Mouse (Mus musculus): ENCODE data around the gene Gli1. TPM values are rescaled to one million over a fixed set of nuclear protein-coding genes. Genes with fewer than 3 reads are reported as not detected.
A peak's percentile ranks its signal among the peaks of the same experiment; 100 is the strongest.

The Gli1 gene
- polyA plus RNA-seq, 1 experiment = 1.7 TPM

DNA sequence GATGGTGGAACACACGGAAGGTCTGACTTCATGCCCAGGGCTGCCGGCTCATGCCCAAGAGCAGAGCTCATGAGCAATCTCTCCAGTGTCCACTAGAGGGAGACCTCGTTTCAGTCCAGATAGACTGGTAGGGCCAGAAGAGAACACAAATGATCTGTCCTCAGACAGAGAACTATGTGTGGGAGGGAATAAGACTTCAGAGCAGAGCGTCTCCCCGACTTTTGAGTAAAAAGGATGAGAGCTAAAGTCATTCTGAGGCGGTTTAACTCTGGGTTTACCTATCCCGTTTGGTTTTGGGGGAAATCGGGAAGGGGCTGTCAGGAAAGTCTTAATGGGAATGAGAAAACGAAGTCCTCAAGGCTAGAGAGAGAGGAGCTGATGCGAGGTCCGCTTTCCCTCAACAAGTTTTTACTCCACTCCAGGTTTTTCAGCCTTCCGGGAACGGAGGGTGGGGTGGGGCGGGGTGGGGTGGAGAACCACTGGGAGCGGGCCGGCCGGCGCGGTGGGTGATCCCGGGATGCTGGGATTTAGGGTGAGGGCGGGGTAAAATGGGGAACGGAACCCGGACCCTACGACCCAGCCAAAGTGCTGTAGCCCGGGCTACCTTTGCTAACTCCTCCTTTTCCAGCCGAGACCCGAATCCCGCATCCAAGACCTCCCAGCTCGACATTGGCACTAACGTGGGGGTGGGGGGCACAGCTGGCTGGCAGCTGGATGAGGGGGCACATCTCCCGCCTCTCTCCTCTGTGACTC lies 2.7 kb downstream of the Gli1 start:
- TF ChIP-seq POLR2A (IDR thresholded peaks at IDR 0.05; ENCODE audit: low read depth, low read length) (no peak), CTCF (conservative IDR thresholded peaks at IDR 0.05; ENCODE audit: insufficient read depth, insufficient read length, low read depth, low read length) (peak; percentile 84)
- Histone ChIP-seq H3K27me3 (replicated peaks; ENCODE audit: control insufficient read depth, insufficient read depth, low read length) (peaks cover 3% of the 10 kb centered on the region; the same call in 1 of the 2 replicates), H3K4me3 (ENCODE audit: insufficient read depth, low read depth, low read length) (peak overlapping the region; percentile 50), H3K27ac (ENCODE audit: insufficient read depth, low read depth, low read length) (peak overlapping the region; percentile 49; the same call in 1 of the 2 replicates), H3K4me1 (ENCODE audit: control insufficient read depth, insufficient read depth, low read length) (peaks cover 3% of the 10 kb centered on the region), H3K36me3 (ENCODE audit: control insufficient read depth, insufficient read depth, low read length) (no peaks in the 10 kb centered on the region)
- peak; percentile 93 for DNase-seq
- 2% methylated on average over 31 of the region's 31 CpGs for WGBS

GRCm38 (mm10) chr10:127337536-127338099 lies 4.2 kb downstream of the Gli1 start:
- Histone ChIP-seq H3K4me1 (ENCODE audit: control insufficient read depth, insufficient read depth, low read length) (peaks cover 3% of the 10 kb centered on the region), H3K27me3 (replicated peaks; ENCODE audit: control insufficient read depth, insufficient read depth, low read length) (peaks cover 3% of the 10 kb centered on the region; the same call in 1 of the 2 replicates), H3K4me3 (ENCODE audit: insufficient read depth, low read depth, low read length) (no peak overlapping the region), H3K36me3 (ENCODE audit: control insufficient read depth, insufficient read depth, low read length) (no peaks in the 10 kb centered on the region), H3K27ac (ENCODE audit: insufficient read depth, low read depth, low read length) (no peak overlapping the region)
- 77% methylated on average over 6 of the region's 6 CpGs for WGBS
- DNase-seq = no peak
- no peak for TF ChIP-seq CTCF (conservative IDR thresholded peaks at IDR 0.05; ENCODE audit: insufficient read depth, insufficient read length, low read depth, low read length)

DNA sequence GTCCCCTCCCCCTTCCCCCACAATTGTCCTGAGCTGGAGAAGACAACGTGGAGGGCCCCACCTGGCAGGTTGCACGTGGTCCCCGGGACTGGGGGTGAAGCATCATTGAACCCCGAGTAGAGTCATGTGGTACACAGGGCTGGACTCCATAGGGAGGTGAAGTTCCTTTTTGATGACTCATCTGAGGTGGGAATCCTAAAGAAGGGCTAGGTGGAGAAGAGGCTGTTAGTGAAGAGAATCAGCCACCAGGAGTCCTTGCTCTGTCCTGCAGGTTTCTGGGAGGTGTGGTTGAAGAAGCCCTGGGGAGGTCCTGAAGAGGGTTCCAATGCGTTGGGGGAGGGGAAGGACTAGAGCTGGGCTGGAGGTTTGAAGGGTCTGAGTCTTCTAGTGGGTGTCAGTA lies 4.8 kb downstream of the Gli1 start:
- Histone ChIP-seq H3K36me3 (ENCODE audit: control insufficient read depth, insufficient read depth, low read length) (no peaks in the 10 kb centered on the region), H3K27ac (ENCODE audit: insufficient read depth, low read depth, low read length) (no peak overlapping the region), H3K27me3 (replicated peaks; ENCODE audit: control insufficient read depth, insufficient read depth, low read length) (peaks cover 3% of the 10 kb centered on the region; the same call in 1 of the 2 replicates), H3K4me3 (ENCODE audit: insufficient read depth, low read depth, low read length) (no peak overlapping the region), H3K4me1 (ENCODE audit: control insufficient read depth, insufficient read depth, low read length) (peaks cover 3% of the 10 kb centered on the region)
- 53% methylated on average over 5 of the region's 5 CpGs for WGBS
- no peak for DNase-seq
- TF ChIP-seq POLR2A (IDR thresholded peaks at IDR 0.05; ENCODE audit: low read depth, low read length) (no peak), CTCF (conservative IDR thresholded peaks at IDR 0.05; ENCODE audit: insufficient read depth, insufficient read length, low read depth, low read length) (no peak)

DNA sequence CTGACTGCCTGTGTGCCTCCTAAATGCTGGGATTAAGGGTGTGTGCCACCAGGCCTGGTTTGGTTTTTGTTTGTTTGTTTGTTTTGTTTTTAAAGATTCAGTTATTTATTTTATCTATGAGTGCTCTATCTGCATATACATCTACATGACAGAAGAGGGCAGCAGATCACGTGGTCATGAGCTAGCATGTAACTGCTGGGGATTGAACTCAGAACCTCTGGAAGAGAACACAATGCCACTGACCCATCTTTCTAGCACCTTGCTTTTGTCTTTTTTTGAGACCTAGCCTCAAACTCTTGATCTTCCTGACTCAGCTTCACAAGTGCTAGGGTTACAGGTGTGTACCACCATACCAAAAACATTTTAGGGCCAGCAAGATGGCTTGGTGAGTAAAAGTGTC lies 6.5 kb downstream of the Gli1 start:
- H3K4me1 ChIP-seq (ENCODE audit: control insufficient read depth, insufficient read depth, low read length) = peaks cover 3% of the 10 kb centered on the region
- WGBS = 66% methylated on average over 1 of the region's 1 CpGs
- H3K36me3 ChIP-seq (ENCODE audit: control insufficient read depth, insufficient read depth, low read length) = no peaks in the 10 kb centered on the region
- H3K4me3 ChIP-seq (ENCODE audit: insufficient read depth, low read depth, low read length) = no peak overlapping the region
- TF ChIP-seq POLR2A (IDR thresholded peaks at IDR 0.05; ENCODE audit: low read depth, low read length) (no peak), CTCF (conservative IDR thresholded peaks at IDR 0.05; ENCODE audit: insufficient read depth, insufficient read length, low read depth, low read length) (no peak)
- H3K27ac ChIP-seq (ENCODE audit: insufficient read depth, low read depth, low read length) = no peak overlapping the region
- DNase-seq = no peak
- H3K27me3 ChIP-seq (replicated peaks; ENCODE audit: control insufficient read depth, insufficient read depth, low read length) = no peaks in the 10 kb centered on the region; the same call in 1 of the 2 replicates

GRCm38 (mm10) chr10:127333152-127333551 lies 8.6 kb downstream of the Gli1 start:
- peak; percentile 21 for DNase-seq
- H3K36me3 ChIP-seq (ENCODE audit: control insufficient read depth, insufficient read depth, low read length) = no peaks in the 10 kb centered on the region
- no peak overlapping the region for H3K4me3 ChIP-seq (ENCODE audit: insufficient read depth, low read depth, low read length)
- peak; percentile 35; the same call in 1 of the 2 replicates for TF ChIP-seq CTCF (conservative IDR thresholded peaks at IDR 0.05; ENCODE audit: insufficient read depth, insufficient read length, low read depth, low read length)
- no peak for TF ChIP-seq POLR2A (IDR thresholded peaks at IDR 0.05; ENCODE audit: low read depth, low read length)
- 73% methylated on average over 5 of the region's 5 CpGs for WGBS
- H3K4me1 ChIP-seq (ENCODE audit: control insufficient read depth, insufficient read depth, low read length) = no peaks in the 10 kb centered on the region
- no peaks in the 10 kb centered on the region for H3K27me3 ChIP-seq (replicated peaks; ENCODE audit: control insufficient read depth, insufficient read depth, low read length)
- H3K27ac ChIP-seq (ENCODE audit: insufficient read depth, low read depth, low read length) = no peak overlapping the region

DNA sequence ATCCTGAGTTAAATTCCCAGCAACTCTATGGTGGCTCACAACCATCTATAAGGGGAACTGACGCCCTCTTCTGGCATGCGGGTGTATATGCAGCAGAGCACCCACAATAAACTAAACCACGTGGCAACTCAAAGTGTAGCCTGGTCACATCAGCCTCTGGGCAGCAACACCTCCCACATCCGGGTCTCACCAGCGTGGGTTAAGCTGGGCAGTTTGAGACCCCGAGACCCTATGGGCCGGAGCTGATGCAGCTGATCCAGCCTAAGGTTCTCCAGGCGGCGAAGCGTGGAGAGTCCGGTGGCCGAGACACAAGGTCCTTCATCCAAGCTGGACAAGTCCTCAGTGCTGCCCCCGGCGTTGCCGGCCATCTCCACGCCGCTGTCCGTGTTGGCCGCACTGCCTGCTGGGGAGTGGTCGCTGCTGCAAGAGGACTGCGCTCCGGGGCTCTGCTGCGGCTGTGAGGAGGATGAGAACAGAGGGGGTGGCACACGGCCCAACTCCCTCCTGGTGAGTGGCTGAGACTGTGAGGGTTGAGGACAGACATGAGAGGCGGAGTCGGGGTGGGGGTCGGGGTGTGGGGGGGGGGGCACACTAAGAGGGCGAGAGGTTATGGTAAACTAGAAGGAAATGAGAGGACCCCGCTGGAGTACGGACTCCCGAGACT lies 9.4 kb downstream of the Gli1 start:
- no peaks in the 10 kb centered on the region for H3K4me1 ChIP-seq (ENCODE audit: control insufficient read depth, insufficient read depth, low read length)
- no peaks in the 10 kb centered on the region for H3K27me3 ChIP-seq (replicated peaks; ENCODE audit: control insufficient read depth, insufficient read depth, low read length)
- TF ChIP-seq POLR2A (IDR thresholded peaks at IDR 0.05; ENCODE audit: low read depth, low read length) = no peak
- TF ChIP-seq CTCF (conservative IDR thresholded peaks at IDR 0.05; ENCODE audit: insufficient read depth, insufficient read length, low read depth, low read length) = 0 out of 2 replicates have a peak, but pooled peaks have one; percentile 21
- WGBS = 33% methylated on average over 31 of the region's 31 CpGs
- no peak overlapping the region for H3K27ac ChIP-seq (ENCODE audit: insufficient read depth, low read depth, low read length)
- DNase-seq = no peak
- no peak overlapping the region for H3K4me3 ChIP-seq (ENCODE audit: insufficient read depth, low read depth, low read length)
- H3K36me3 ChIP-seq (ENCODE audit: control insufficient read depth, insufficient read depth, low read length) = no peaks in the 10 kb centered on the region

DNA sequence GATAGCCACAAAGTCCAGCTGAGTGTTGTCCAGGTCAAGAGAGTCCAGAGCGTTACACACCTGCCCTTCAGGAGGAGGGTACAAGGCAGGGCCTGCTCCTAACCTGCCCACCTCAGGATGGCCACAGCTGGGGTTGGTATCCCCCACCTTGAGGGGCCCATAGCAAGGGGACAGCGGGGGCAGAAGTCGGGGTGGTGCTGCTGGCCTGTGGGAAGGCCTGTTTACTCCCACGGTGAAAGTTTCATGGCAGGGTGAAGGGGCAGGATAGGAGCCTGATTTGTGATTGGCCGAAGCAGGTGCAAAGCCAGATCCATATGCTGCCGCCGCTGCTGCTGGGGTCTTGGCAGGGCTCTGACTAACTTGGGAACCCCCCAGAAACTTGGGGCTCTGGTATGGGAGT lies 11.6 kb downstream of the Gli1 start:
- Histone ChIP-seq H3K4me1 (ENCODE audit: control insufficient read depth, insufficient read depth, low read length) (no peaks in the 10 kb centered on the region), H3K36me3 (ENCODE audit: control insufficient read depth, insufficient read depth, low read length) (no peaks in the 10 kb centered on the region), H3K27me3 (replicated peaks; ENCODE audit: control insufficient read depth, insufficient read depth, low read length) (peaks cover 2% of the 10 kb centered on the region; the same call in 1 of the 2 replicates), H3K27ac (ENCODE audit: insufficient read depth, low read depth, low read length) (no peak overlapping the region), H3K4me3 (ENCODE audit: insufficient read depth, low read depth, low read length) (no peak overlapping the region)
- no peak for DNase-seq
- TF ChIP-seq CTCF (conservative IDR thresholded peaks at IDR 0.05; ENCODE audit: insufficient read depth, insufficient read length, low read depth, low read length) = no peak
- WGBS = 65% methylated on average over 7 of the region's 7 CpGs

Data from kidney, adult 2 months (tissue).